Mouse (Mus musculus) kidney, postnatal 4 days (tissue): ENCODE results near the gene Fam171a2.

Experiments
- DNase-seq, 2 experiments: peaks; one replicate each; pipeline ENCODE4 v3.0.0; 2021; ENCODE audit warnings: mixed read lengths in 2 of 2

The Fam171a2 gene

DNA sequence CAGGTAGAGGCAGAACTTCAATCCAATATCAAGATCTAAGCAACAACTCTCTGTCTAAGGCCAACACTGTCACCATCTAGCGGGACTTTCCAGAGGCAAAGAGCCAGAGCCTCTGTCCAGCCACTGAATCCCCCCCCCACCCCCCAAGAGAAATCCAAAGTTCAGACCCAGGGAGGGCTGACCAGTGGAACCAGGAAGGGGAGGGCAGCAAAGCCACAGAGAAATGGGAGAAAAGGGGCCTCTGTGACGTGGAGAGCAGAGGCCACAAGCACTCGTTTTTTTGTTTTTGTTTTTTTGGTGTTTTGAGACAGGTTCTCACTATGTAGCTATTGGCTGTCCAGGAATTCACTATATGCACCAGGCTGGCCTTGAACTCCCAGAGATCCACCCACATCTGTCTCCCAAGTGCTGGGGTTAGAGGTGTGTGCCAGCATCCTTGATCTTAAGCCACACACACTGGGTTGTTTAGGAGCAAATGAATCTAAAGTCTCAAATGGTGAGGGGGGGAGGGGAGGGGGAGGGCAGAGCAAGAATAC lies 37.6 kb downstream of the Fam171a2 start:
- DNase-seq: no peak

DNA sequence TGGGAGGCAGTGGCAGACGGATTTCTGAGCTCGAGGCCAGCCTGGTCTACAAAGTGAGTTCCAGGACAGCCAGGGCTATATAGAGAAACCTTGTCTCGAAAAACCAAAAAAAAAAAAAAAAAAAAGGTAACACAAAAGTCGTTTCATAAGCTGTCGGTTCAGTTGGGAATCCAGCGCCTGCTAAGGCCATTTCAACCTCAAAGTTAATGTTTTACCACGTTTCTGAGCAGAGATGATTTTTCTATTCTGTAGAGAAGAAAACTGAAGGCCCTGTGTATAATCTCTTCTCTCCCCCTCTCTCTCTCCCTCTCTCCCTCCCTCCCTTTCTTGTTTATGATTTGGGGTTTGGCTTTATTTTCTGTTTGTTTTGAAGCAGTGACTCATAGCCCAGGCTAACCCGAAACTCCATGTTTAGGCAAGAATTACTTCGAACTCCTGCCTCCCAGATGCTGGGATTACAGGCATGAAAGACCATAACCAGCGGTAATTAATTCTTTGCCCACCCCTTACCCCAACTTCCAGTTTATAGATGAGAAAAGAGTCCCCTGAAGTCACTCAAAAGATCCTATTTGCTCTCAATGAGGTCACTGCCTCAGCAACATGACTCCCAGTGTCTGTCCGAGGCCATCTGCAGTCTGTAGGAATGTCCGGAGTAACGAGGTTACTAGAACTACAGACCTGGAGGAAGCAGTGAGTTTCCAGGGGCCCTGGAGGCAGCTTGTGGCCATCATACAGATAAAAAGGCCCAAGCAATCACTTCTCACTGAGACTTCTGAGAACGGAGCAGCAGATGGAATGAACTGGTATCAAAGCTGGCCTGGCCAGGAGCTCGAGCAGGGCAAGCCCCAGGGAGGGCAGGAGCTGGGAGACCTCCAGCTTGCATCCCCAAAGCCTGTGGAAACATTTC lies 38.3 kb downstream of the Fam171a2 start:
- DNase-seq: no peak

DNA sequence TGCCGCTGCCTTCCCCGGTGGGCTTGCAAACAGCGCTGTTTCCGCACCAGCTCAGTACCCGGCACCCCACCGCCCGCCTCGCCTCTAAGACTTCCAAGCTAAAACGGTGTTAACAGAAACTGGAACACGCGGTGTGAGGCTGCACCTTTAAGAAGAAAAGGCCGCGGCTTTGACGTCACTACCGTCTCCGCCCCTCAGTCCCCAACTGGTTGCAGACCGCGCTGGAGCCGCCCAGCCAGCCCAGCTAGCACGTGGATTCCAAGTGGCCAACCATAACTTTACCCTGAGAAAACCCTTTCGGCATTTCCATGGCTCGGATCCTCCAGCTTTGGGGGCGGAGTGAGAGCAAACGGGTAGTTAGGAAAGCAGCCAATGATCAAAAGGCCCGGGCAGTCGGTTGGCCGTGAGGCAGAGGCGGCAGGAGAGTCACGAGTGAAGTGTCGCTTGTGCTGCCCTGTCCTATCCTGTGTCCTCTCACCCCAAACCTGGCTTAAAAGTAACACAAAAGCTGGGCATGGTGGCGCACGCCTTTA lies 39.1 kb downstream of the Fam171a2 start:
- DNase-seq: peak; percentile 97 to 98

DNA sequence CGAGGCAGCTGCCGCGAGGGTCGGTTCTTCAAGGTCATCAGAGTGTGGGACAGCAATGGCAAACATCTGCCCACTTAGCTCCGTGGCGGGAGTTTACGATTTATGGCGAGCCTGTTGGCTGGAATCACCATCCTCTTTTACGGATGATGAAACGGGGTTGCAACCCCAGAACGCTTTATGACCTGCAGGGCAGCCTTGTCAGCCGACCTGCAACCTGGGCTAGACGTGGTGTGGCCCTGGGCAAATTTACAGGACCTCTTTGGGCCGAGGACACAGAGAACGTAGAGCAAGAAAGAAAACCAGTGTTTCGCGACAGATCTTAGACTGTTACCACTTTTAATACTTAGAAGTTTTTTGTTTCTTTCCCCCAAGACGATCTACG lies 39.7 kb downstream of the Fam171a2 start, which contains the start of gene Slc25a39:
Gene Slc25a39 (minus strand): TSS at position 113 of the 382 bp plus-strand sequence.
- DNase-seq: no peak

DNA sequence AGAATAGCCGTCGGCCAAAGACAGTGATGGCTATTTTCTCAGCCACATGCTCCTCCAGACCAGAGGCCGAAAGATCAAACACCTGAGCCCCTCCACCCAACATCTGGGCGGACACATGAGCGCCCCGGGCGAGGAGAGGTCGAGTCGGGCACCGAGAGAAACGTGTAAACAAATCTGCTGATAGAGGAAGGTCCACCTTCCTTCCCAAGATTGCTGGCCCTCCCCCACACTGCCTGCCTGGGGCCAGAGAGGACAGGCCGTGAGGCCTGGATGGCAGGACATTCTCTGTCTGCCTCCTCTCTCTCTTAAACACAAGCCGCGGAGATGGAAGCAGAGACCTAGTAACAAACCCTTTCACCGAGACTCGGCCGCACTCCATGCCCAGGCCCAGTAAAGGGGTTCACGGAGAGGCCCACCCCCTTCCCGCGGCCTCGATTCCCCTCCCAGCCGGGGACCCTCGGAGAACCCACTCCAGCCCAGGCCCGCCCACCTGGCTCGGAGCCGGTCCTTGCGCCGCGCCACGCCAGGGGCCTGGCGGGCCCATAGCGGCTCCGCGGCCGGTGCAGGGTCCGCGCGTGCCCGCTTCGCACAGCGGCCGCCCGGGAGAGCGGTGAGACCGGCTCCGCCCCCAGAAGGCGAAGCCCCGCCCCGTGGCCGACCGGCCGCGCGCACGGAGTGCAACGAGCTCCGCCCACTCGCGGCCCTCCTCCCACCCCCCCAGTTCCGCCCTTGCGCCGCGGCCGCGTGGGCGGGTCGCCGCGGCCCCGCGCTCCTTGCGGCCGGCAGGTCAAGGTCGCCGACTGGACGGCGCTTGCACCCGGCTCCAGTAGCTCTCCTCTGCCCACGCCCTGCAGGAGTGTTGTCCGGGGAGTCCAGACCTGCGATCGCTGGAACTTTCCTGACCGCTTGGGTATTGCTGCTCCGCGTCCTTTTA lies 40.3 kb downstream of the Fam171a2 start:
- peak; percentile 96 to 97 for DNase-seq

DNA sequence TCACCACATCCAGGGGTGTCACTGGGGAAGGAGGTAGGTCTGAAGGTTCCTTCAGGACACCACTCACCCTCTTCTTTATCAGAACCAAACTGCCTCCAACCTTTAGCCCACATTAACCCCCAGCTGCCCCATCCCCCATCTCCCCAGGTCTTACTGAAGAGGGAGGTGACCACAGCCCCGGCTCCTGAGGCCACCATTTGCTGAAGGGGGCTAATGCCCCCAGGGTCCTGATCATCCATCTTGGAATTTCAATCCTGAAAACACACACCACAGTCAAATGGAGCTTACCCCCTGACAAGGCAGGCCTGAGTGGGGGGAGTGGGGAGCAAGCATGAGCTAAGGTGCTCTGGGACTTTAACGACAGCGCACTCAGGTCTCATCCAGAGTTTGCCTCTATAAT lies 41.1 kb downstream of the Fam171a2 start:
- DNase-seq: no peak

DNA sequence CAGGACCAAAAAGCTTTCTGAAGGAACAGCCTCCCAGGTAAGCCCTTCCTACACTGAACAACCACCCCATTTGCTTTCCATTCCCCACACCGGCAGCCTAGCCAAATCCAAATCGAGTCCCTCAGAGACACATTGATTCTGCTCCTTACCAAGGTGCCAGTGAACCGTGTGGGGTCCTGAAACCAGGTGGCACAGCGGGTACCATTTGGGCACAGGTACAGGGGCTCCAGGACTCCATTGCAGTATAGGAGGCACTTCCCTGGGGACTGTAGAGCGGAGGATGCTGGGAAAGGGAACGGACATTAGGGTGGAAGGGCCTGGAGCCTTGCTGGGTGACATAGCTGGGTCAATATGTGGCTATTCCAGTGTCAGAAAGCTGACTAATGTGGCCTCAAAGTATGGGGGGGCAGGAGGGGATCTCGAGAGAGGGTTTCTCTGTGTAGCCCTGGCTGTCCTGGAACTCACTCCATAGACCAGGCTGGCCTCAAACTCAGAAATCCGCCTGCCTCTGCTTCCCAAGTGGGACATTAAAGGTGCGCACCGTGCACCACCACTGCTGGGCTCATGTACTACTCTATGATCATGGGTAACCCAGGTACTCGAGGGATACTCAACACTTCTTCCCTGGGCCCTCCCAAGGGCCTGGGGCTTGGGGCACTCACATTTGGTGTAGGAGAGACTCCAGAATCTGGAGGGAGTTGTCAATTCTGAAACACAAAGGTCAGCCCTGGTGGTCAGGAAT lies 41.8 kb downstream of the Fam171a2 start:
- DNase-seq: no peak

DNA sequence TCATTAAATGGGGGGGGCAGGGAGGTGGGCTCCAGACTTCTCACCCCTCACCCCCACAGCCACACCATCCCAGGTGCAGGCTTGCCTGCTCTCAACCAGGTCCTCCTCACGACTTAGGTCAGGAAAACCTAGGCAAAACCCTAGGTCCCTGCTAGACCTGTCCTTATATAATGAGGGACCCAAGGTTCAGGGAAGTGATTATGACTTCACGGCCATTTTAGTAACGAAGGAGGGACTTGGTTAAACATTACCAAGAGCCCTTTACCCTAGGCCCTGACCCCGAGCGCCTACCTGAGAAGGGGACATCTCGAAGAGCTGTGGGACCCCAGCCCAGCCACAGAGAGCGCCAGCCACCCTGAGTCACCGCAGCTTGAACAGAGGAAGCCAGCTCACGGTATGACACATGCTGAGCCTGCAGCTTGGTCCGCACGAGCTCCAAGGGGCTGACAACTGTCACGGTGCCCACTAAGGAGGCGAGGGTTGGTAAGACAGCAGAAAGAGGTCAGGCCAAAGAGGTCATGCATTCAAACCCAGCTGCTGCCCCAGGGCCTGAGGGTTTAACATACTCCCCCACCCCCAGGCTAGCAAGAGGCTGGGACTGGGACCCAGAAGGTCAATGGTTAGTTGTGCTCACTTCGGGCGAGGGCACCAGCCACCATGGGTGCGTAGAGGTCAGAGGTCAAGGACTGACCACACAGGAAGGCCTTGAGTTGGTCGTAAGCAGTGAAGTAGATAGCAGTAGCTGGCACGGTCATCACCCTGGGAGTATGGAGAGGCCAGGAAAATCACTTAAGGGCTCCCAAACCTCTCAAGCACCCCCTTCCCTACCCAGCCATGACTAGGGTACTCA lies 43.1 kb downstream of the Fam171a2 start:
- no peak for DNase-seq

DNA sequence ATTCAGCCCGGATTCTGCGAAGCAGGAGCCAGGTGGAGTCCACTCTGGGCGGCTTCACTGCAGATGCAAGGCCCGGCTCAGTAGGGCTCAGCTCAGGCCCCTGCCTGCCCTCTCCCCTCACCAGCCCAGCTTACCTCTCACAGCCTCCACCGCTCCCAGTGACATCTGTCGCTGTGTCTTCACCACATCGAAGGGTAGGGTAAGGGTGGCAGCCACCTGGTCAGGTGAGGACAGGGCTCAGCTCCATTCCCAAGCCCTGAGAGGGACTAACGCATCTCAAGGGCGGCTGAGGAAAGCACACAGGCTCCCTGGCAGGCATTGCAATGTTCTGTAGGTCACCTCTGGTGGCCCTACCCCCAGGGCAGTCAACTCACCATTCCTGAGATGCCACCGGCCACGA lies 43.8 kb downstream of the Fam171a2 start:
- no peak for DNase-seq

DNA sequence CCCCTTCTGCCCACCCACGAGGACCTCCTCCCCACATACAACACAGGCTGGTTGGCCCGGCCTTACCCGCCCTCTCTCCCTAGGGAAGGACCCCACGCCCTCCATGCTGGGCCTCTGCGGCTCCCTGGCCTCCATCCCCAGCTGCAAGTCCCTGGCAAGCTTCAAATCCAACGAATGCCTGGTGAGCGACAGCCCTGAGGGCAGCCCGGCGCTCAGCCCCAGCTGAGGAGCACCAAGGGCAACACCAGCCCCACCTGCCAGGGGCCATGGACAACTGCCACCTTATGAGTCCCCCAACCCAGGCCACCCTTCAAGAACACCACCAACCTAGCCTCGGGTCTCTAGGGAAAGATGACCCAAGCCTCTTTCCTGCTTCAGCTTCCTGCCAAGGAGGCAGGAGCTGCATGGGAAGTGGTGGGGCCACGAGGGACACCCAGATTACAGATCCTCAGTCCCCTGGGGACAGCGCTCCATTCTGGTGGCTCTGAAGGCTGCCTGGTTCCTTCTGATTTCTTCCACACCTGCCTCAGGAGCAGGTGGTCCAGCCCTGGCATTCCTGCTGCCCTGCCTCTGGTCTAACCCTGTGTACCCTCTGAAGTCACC lies 45.5 kb downstream of the Fam171a2 start:
- DNase-seq: no peak

DNA sequence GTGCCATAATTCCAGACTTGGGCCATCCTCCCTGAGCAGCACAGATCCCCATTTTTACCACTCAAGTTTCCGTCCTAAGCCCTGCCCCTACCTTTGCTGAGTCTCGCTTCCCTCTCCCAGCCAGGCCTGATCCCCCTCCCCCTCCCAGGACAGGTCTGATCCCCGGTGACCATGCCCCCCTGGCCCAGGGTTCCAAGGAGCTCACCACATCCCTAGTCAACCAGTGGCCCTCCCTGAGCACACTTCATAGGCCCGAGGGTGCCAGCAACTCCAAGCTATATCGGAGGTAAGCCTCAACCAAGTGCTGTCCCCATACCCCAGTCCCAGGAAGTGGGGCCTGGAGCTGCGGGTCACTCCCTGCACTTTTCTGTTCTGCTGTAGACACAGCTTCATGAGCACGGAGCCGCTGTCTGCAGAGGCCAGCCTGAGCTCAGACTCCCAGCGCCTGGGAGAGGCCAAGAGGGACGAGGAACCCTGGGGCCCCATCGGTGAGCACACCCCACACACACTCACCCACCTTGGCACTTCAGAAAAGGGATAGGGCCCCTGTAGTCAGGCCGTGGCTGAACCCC lies 46.9 kb downstream of the Fam171a2 start:
- DNase-seq: no peak

DNA sequence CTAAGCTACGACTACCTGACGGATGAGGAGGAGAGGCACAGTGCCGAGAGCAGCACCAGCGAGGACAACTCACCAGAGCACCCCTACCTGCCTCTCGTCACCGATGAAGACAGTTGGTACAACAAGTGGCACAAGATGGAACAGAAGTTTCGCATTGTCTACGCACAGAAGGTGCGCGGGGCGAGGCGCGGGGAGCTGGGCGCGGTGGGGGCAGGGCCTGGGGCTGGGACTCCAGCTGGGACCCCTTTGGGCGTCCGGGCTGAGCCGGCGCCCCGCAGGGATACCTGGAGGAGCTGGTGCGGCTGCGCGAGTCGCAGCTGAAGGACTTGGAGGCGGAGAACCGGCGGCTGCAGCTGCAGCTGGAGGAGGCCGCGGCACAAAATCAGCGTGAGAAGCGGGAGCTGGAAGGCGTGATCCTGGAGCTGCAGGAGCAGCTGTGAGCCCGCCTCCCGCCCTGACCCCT lies 47.8 kb downstream of the Fam171a2 start:
- peak in 1 of 2 experiments; percentile 58 for DNase-seq

DNA sequence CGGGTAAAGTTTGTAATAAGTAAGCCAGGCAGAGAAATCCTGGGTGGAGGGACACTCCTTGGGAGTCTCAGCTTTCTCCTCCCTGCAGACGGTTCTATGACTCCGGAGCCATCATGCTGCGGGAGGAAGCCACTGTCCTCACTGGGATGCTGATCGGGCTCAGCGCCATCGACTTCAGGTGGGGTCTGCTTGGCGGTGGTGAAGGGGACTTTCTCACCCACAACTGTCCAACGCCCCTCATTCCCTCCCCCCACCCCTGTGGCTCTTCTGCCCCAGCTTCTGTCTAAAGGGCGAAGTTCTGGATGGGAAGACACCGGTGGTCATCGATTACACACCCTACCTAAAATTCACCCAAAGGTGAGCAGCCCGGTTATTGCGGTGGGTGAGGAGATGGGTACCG lies 48.4 kb downstream of the Fam171a2 start:
- no peak for DNase-seq

DNA sequence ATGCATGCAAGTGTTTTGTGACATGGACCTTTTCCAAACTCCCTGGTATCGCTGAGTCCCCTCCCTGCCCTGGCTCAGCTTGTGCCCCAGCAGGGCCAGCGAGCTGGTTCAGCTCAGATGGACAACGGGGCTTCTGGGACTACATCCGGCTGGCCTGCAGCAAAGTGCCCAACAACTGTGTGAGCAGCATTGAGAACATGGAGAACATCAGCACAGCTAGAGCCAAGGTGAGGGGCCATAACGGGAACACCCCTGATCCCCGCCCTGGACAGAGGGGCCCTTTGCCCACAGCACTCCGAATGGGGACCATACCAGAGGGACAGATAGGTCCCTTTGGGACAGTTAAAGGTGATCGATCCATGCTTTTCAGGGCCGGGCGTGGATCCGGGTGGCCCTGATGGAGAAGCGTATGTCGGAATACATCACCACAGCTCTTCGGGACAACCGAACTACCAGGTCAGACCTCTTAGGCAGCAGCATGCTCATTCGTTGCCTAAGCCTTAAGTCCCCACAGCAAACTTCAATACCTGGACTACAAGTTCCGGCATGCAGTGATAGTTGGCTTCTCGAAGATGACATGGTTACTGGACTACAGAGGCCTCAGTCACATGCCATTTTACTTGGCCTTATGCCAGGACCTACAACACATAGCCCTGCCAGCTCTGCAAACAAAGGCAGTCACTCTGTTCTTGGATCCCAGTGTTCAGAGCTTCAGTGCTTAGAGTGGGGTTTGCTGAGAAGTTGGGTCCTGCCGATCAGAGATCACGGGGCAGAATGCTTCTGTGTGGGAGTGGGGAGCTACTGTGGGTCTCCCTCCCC lies 49.3 kb downstream of the Fam171a2 start:
- peak in 1 of 2 experiments; percentile 39 for DNase-seq

DNA sequence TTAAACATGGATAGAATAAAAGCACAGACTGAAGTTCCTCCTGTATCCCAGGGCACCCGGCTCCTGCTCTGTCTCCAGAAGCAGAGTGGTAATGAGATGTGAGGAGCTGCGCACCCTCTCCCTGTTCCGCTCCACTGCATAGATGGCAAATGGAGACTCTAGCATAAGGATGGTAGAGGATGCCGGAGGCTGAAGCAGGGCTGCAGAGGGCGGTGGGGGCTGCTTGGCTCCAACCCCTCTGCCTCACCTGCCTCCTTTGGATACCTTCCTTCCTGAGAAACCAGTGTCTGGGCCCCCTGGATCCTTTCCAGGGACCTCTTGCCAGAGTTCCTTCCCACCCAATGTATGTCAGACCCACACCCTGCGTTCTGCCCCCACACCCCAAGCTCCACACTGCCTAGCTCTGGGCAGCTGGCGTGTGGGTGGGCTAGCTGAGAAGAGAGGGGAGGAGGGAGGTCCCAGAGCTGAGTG lies 50.8 kb downstream of the Fam171a2 start:
- no peak for DNase-seq

DNA sequence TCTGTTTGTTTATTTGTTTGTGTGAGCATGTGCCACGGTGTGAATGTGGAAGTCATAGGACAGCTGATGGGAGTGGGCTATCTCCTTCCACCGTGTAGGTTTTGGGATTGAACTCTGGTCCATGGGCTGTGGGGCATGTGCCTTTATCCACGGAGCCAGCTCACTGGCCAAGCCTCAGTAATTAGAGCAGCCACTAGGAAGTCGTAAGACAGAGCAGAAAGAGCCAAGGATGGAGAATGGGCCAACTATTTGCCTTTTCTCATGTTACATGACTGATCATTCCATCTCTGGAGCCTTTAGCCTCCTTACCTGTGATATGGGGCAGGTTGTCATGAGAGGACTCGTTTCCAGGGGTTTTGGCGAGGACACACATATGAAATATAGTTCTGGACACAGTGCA lies 51.2 kb downstream of the Fam171a2 start:
- no peak for DNase-seq

DNA sequence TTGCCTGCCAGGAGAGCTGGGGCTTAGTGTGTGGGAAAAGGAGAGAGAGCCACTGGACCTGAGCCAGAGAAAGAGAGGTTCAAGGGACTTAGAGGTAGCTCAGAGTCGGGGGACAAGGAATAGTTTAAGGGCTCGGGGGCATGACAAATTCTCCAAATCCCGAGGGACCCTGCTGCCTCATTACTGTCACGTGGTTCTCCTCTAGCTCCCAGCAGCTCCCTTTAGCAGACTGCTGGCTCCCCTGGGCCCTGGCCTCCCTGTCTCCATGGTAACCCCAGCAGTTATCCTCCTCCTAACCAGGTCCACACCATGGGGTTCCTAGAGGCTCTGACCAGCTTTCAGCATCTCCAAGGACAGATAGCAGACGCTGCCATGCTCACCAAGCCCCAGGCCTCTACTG lies 52.2 kb downstream of the Fam171a2 start:
- no peak for DNase-seq

DNA sequence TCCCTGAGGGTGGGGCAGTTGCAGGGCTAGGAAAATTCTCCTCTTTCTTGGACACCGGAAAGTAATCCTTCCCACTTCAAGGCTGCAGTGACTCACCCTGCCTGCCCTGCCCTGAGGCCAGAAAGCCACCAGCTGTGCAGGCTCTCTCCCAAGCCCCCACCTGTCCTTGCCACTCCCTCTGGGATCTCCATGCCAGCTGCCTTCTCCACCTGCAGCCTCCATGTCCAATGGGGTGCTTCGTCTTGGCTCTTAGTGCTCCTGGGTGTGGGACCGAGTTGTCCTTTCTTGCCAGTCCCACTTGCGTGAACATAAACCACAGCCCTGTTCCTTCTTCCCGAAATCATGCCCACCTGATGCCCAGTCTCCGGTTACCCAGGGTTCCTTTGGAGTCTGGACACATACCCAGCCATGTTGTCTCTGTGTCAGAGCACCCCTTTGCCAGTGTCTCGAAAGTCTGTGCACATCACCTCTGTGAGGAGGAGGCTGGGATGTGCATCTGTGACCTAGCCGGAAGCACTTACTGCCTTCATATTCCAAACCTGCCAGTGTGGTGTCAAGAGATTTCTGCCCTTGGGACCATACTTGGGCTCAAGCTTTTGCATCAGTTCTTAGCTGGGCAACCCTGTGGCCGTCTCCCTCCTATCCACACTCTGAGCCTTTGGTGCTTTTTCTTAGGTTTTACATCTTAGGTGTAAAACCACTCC lies 52.9 kb downstream of the Fam171a2 start:
- DNase-seq: no peak
